Mouse (Mus musculus): ENCODE results near the gene Fbxo40. TPM values are rescaled to one million over a fixed set of nuclear protein-coding genes. Genes with fewer than 3 reads are reported as not detected.

Gene Fbxo40
- total RNA-seq, 2 experiments from 2014 or later, result 0.13 to 0.20 TPM

DNA sequence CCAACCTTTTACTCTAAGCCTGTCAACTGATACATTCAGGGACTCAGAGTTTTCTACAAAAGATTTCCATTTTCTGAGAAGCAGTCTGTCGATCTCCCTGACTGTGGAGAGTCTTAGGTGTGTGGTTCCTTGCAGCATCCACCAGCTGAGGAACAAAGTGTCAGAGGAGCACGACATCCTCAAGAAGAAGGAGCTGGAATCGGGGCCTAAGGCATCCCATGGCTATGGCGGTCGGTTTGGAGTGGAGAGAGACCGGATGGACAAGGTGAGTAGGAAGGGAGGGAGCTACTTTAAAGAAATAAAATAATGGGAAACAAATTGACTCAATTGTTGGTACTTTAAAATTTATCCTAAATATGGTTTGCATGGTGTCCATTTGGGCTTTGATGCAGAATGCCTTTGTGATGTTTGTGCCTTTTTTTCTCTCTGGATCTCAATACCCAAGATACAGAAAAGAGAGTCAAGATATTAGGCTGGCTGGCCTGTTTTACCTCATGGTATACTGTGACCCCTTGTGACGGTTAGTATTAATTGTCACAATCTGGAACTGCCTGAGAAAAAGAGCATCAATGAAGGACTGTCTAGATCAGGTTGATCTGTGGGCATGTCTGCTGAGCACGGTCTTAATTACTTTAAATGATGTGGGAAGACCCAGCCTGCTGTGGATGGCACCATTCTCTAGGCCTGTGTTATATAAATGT, 43.7 kb downstream of the Fbxo40 start:
- no peak for DNase-seq

- no peak for DNase-seq
Measured at GRCm38 (mm10) chr16:36944895-36945424, 45.3 kb downstream of the Fbxo40 start.

DNA sequence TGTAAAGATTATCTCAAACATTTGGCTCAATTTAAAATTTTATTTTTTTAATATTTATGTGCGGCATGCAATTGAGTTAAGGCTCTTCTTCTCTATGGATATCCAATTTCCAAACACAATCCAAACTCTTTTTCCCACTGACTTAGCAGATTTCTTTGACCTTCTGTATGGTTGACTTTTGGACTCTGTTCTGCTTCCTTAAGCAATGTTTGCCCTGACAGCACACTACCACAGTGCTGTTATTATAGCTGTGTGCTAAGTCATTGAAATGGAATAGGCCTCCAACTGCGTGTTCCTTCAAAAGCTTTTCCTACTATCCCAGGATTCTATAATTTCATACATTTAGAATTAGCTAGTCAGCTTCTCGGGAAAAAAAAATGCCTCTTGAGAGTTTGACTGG, 46.7 kb downstream of the Fbxo40 start:
- no peak for DNase-seq

DNA sequence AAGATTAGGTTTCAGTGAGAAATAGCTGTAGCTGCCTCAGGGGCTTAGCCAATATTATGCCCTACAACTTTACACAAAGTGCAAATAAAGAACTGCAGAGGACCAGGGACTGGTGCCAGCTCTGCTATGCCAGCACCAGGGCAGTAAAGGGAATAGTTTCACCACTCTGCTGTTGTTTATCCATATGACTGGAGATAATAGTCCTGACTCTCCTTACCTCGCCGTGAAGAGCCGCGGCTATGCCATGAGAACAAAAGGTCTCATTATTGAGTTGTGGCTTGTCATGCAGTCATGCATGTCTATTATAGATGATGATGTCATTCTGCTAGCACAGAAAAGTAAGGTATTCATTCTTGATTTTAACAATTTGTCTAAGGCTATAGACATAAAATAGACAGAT, 48.4 kb downstream of the Fbxo40 start:
- peak in 1 of 2 experiments; percentile 18 for DNase-seq

DNA sequence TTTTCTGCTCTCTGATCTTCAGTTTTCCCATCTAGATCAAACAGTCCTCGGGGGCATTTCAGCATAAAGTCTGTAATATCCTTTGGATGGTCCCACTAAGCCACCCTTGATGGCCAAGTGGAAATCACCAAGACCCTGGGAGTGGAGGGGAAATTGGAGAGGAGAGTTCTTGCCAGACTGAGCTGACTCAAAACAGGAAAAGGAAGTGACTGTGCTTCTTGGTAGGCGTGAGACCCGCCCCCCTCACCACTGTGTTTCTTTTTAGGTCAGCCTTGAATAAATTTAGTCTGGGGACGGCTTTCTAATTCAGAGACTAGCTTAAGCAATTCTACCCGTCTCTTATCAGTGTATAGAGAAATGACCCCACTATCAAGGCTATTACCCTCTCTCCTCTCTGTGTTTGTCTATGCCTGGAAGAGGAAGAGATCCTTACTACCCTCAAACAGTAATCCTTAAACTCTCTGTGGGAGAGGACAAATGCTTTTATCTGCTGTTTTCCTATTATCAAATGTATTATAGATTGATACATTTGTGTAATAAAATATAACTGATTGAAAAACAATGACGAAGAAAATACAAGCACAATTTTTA, 49.0 kb downstream of the Fbxo40 start:
- peak; percentile 36 to 58 for DNase-seq

DNA sequence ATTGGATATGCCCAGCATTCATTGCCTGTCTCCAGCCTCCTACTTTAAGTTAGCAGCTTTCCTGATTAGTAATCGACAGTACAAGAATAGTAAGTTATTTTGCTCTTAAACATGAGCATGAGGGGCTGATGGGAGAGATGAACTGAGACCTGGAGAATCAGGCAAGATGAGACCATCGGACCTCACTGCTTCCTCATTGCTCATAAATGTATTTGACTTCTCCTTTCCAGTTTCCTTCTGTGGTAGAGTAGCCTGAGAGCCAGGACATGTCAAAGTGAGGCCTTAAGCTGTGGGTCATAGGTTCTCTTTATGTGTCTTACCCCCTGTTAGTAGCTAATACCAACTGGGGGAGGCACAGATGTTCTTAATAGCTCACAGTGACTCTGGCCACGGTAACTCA, 54.5 kb downstream of the Fbxo40 start:
- no peak for DNase-seq

DNA sequence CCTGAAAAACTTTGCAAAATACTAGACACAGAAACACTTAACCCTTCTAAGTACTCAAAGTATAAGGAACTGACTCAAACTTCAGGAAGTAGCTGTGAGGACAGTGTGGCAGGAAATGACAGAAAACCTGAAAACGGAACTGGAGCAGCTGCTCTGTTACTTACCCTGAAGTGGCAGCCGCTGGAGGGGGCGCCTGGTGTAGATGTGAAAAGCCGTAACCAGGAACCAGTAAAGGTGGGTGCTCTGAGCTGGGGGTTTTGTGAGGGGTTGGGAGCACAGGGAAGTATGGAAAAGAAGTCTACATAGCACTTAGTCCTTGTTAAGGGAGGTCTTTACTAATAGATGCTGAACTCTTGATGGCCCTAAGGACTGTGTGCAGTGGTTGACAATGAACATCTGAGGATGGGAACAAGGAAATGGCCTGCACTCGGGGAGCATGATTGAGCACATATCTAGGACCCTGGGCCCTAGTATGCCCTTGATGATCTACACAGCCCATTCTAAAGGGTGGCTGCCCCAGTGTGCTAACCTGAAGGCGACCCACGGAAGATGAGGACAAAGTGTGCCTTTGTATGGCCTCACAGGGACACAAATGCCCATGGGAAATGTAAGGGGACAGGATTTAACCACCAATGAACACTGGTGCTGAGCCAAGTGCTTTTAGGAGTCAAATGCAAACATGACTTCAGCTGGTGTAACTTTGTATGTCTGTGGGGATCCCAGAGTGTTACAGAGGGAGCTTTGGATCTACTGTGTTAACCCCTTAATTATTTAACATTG, 55.2 kb downstream of the Fbxo40 start, which contains the start of gene Hcls1:
Gene Hcls1 (plus strand): TSS at position 143 of the 780 bp plus-strand sequence.
- peak in 1 of 2 experiments; percentile 41 for DNase-seq

DNA sequence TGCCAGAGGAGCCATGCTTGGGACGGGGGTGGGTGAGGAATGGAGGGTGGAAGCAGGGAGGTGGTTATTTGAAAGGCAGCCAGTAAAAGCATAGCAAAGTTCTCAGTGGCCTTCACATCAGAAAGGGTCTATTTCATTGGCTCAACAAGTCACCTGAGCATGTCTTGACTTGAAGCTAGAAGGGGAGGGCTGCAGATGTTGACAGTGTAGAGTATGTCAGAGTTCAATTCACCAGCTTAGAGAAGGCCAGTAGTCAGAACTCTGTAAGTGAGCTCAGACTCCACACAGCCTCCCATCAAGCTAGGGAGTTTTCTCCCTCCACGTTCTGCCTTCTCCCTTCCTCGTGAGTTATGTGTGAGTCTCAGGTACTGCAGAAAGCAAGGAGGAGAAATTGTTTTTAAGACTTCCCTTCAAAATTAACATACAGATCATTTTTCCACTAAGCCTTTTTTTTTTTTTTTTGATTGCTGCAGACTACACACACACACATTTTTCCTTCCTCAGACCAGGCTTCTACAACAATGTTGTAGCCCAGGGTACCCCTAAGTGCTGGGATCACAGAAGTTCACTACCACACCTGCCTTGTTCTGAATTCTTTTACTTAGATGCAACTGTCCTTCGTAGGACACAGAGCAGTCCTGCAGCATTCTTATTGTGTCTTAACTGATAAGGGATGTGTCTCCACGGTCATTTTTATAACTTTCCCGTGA, 56.0 kb downstream of the Fbxo40 start:
- DNase-seq, result peak; percentile 21 to 46

- DNase-seq, result no peak
Measured at GRCm38 (mm10) chr16:36932546-36932945, 57.7 kb downstream of the Fbxo40 start.

DNA sequence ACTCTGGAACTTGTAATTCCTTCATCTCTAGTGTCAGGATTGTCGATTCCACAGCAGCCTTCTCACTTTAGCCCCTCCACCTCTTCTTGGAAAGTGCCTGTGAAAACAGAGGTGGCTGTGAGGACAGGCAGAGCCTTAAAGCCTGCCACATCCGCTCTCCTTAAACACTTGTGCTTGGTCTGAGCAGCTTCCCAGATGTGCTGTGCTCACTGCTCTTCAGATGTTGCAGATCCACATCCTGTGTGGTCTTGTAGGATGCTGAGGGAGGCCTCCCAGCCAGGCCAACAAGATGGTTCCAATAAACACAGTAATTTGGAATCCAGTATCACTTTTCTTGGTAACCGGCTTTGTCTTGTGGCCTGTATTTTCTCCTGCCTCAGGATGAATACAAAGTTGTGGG, 58.3 kb downstream of the Fbxo40 start:
- DNase-seq, result no peak

DNA sequence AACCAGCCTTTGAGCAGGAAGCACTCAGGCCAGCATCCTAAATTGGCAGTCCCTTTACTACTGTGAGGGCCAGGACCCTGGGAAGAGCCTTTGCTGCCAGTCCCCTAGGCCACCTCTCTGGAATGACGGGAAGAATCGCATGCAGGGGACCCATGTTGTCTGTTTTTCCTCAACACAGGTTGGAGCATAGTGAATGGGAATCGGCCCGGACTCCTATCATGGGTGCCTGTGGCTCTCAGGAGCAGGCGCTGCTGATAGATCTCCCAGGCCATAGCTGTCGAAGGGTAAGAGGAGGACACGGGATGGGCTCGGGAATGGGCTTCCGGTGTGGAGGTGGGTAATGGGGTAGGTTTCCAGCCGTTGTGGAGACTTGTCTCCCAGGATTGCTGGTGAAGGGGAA, 58.9 kb downstream of the Fbxo40 start:
- DNase-seq, result no peak

DNA sequence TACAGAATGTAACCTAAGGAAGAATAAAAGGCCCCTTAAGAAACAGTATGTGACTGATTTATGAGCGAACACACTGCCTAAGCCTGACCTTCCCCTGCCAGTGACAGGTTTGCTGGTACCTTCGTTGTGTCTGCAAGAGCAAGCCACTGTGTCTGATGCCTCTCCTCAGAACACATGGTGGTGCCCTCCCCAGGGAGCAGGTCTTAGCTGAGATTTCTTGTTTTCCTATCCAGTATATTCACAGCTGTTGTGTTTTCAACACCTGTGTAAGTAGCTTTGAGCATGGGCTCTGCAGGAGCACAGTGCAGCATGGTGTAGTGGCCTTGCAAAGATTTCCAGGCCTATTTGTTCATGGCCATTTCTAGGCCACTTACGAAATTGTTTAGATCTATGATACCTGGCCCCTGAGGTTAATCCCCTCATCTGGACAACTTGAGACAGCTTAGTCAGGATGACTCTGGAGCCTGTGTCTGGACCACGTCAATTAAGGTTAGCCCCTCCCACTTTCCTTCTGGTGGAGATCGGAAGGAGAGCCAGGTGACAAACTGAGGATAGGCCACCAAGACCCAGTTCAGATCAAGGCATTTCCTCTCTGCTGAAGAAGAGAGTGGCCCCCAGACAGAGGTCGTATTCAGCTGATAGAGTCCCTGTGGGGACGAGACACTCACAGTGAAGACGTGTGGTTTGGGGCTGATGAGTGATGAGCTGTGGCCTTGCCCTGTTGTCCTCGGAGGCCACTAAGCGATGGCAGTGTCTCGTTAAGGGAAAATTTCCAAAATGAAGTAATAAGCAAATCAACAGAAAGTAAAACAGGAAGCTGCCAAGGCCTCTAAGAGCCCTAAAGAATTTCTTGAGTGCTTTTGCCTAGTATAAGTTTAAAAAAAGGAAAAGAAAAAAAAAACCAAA, 59.8 kb downstream of the Fbxo40 start:
- peak; percentile 58 to 67 for DNase-seq

- peak; percentile 41 to 50 for DNase-seq
Measured at GRCm38 (mm10) chr16:36929216-36929615, 61.1 kb downstream of the Fbxo40 start.

DNA sequence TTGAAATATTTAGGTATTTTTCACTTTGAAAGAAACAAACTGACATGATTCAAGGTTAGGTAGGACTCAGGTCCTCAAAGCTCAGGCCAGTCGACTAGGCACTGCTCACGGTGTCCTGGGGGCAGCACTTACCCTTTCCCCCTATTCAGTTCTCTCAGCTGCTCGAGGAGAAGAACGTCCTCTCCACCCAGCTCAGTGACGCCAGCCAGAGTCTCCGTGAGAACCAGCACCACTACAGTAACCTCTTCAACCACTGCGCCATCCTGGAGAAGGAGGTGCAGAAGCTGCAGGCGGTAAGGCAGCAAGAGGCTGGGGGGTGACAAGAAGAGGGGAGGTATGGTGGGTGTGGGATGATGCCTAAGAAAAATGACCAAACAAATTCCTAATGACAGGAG, 62.2 kb downstream of the Fbxo40 start:
- DNase-seq, result no peak

DNA sequence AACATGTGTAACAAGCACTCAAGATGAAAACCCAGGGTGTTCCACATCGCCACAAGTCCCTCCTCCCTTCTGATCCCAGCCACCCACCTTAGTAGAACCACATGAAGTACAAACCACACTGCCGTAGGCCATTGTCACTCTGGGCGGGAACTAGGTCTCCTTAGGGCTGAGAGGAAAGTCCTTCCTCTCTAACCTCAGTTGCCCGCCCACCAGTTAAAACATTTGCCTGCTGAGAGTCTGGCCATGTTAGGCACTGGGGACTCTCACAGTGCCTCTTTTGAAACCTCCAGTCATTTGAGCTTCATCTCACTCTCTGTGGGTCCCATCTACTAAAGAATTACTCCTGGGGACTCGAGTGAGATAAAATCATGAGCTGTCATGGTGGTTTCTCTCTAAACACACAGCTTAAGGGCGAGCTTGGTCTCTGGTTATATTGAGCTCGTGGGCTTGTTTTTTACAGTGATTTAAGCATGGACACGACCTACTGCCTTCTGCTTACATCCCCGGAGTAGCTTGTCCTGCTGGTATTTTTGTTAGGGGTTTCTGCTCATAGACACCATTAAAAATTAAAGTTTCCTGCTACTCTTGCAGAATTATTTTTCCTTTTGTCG, 62.7 kb downstream of the Fbxo40 start:
- no peak for DNase-seq

GRCm38 (mm10) chr16:36926514-36927447, 63.5 kb downstream of the Fbxo40 start:
- DNase-seq, result no peak

DNA sequence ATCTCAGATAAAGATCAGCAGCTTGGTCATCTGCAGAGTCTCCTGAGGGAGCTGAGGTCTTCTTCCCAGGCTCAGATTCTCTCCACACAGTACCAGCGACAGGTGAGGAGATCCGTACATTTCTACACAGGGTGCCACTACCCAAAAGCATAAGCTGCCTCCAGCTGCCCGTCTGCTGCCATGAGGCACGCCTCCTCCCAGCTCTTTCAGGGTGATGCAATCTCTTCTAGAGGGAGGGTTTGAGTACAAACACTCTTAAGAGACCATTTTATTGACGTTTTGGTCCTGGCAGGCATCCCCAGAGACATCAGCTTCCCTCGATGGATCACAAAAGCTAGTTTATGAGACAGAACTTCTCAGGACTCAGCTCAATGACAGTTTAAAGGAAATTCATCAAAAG, 64.5 kb downstream of the Fbxo40 start:
- DNase-seq, result peak in 1 of 2 experiments; percentile 33

- peak; percentile 32 to 54 for DNase-seq
Measured at GRCm38 (mm10) chr16:36925351-36925750, 64.9 kb downstream of the Fbxo40 start.

DNA sequence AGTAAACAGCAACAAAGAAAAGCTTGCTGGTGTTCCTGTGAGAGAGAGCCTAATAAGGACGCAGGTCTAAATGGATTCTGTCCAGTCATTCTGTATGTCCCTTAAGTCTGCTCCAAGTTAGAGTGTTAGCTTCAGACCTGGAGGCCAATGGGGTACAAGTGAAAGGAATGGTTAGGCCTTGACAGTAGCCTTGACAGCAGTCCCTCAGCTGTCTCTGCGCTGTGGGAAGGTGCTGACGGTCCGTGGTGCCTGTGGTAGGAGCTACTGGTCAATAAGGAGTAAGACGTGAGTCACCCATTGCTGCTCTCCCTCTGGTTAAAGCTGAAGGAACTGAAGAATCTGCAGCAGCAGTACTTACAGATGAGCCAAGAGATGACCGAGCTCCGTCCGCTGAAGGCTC, 66.0 kb downstream of the Fbxo40 start:
- DNase-seq, result peak; percentile 21 to 33
